Mouse (Mus musculus): Measurements from ENCODE around the gene Dgkg.

Dgkg gene

DNA sequence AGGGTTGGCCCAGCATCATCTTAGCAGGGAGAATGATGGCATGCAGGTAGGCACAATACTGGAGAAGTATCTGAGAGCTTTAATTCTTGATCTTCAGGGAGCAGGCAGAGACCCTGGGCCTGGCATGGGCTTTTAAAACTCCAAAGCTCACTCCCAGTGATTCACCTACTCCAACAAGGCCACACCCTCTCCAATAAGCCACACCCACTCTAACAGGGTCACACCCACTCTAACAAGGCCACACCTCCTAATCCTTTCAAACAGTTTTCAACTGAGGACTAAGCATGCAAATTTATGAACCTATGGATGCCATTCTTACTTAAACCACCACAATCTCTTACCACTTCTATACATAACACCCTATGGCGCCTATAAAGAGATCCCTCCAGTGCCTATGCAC, 11.8 kb downstream of the Dgkg start:
- no peak for DNase-seq (ENCODE audit: low read depth, low spot score)

DNA sequence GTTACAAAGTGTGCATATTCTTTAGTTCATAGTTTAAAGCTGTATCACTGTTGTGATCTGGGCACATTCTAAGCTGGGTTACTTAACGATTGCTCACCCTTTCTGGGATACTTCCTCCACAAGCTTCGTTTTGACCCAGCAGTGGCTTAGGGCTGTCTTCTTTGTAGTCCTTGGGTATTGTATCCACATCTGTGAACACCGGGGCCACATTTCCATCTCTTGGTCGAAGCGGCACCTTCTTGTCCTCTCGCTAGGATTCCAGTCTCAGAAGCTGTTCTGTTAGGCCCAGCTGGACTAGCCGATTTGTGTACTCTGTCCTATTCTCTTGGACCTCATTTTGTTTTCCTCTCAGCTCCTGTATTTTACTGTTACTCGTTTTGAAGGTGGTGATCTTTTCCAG, 13.6 kb downstream of the Dgkg start:
- no peak for DNase-seq (ENCODE audit: low read depth, low spot score)

DNA sequence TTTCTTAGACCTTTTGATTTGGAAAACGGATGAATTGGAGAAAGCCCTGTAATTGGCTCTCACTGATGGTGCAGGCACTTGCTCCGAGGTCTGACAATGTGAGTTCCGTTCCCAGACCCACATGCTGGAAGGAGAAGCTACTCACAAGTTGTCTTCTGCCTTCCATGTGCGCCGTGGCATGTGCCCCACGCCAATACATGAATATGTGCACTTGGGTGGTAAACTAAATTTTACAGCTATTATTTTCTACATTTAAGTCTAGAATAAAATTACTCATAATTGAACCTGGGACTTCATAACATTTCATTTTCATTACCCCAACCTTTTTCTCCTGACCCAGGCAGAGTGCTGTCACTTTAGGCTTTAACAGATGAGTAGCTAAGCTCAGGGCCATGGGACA, 14.1 kb downstream of the Dgkg start:
- DNase-seq (ENCODE audit: low read depth, low spot score), result no peak

DNA sequence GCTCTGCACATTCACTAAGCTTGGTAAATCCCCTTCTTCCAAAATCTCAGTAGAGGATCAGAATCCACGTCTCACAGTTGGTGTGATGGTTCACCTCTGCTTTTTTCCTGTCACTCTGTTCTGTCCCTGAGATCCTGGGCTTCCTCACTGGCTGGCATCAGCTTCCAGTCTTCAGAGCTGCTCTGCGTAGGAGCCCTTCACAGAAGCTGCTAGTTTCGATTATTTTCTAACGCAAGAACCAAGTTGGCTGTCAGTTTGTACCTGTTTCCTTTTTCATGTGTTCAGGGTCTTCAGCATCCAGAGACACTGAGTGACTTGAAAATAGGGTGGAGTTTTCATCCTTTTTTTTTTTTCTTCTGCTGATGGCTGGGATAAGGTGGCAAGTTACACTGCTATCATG, 15.0 kb downstream of the Dgkg start:
- no peak for DNase-seq (ENCODE audit: low read depth, low spot score)

DNA sequence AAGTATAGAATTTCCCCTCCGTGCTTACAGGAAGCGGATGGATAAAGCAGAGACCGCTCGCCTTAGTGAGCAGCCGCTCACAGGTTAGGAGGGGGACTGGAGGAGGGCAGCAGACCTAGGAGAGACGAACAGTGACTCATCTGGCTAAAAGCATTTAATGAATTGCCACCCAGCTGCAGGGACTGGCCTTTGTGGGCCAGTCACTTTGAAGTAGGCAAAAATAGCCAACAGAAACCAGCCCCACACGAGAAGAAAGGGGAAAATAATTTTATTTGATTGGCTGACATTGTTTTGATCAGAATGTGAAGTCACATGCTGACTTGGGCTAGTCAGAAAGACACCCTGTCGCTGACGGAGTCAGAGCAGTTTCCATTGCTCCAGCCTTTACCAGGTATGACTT, 15.4 kb downstream of the Dgkg start:
- no peak for DNase-seq (ENCODE audit: low read depth, low spot score)

DNA sequence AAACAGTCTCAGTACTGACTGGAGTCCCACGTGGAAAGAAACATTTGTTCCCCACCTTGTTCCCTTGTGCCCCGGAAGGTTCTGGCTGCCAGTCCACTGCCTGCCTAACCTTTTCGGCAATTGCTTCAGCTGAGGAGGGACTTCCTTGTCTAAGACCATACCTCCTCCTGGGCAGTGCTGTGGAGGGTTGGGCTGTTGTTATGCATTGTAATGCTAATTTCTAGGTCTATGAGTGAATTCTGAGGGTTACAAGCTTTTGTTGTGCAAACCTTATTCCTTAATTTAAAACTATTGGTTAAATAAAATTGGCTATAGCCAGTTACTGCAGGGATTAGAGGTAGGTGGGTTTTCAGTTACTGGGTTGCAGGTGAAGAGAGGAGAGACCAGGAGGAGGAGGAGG, 19.7 kb downstream of the Dgkg start:
- DNase-seq (ENCODE audit: low read depth, low spot score), result no peak

DNA sequence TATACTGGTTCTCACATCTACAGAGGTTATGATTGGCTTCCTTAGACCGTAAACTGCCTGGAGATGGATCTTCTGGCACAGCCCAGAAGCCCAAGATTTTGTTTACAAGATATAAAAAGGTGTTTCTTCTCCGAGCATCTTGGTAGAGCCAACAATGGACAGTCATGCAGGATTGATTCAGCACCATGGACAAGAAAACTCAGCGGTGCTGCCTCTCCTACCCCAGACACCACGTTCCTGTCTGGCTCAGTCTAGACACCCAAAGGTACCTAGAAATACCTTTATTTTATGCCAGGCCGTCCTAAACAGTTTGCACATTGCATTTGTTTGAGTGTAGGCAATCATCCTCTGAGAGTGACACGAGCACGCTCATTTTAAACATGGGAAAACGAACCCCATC, 21.3 kb downstream of the Dgkg start:
- DNase-seq (ENCODE audit: low read depth, low spot score), result no peak

DNA sequence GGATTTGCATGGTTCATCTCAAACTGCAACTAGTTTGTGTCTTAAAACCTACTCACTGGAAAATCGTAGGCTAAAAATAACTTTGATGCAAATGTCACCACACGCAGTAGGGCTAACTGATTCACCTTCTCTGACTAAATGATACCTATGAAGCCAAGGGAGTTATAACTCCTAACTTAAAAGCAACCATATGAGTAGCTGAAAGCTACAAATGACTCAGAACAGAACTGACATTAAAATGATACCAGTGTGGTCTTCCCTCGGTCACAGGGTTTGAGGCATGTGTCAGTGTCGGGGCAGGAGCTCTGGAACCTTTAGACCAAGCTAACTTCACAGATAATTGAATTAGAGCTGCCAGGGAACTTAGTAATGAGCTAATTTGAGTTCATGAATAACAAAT, 24.0 kb downstream of the Dgkg start:
- no peak for DNase-seq (ENCODE audit: low read depth, low spot score)

DNA sequence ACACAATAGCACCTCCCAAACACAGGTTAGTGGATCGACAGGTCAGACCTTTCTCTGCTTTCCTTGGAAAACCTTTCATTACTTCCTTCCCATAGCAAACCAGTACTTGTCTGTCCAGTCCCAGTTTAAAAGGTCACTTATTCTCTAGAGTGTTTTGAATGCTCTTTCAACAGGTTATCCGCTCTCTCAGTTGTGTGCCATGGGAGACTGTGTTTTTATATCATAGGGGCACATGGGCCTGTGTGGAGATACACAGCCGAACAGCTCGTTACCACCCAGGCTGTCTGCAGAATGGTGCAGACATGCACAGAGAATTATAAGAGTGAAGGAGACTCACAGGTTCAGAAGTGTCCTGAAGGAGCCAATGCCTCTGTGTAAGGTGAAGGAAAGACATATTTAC, 26.7 kb downstream of the Dgkg start:
- DNase-seq (ENCODE audit: low read depth, low spot score), result no peak

DNA sequence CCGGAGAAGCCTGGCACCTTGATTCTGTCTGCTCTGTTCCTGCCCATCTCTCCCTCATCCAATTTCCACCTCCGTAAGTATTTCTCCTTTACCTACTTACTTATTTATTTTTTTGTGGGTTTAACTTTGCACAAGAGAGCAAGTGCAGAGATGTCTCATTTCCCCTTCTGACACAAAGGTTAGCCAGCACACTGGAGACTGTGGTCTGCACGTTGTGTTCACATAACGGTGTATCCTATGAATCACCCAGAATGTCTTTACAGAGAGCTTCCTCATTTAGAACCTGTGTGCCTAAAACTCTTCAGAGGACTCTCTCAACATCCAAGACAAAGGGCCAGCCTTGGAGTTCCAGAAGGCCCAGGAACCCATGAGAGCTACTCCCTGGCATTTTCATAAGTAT, 27.1 kb downstream of the Dgkg start:
- DNase-seq (ENCODE audit: low read depth, low spot score), result no peak

DNA sequence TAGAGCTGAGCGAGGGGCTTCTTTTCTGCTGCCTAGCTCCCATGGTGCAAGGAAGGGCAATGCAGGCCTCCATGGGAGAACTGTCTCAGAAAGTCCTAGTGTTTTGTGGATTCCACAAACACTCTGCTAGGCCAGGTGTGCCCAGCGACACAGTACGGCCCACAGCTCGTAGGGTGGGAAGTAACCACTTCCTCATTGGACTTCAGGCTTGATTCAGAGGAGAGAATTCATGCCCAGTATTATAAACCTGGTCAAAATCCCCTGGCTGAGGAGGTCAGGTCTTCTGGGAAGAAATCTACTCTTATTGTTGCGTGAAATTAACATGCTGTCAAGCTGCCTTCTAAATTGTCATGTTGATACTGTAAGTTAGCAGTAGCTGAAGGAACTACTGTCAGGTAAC, 31.0 kb downstream of the Dgkg start:
- DNase-seq (ENCODE audit: low read depth, low spot score), result no peak

DNA sequence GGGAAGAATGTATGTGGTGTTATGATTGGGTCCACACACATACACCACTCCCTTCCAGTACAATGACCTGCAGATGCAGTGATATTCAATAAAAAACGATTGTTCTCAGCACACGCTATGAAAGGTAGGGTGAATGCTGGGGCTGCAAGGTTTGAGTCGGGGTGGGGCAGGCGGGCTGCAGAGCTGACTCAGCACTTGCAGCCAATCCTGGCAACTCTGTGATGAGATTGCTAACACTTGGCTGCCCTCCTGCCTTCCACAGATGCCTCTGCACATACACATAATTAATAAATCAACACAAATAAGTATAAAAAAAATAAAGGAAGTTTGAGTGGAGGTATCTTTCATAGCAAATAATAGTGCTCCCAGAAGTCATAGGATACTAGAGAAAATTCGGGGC, 31.6 kb downstream of the Dgkg start:
- no peak for DNase-seq (ENCODE audit: low read depth, low spot score)

DNA sequence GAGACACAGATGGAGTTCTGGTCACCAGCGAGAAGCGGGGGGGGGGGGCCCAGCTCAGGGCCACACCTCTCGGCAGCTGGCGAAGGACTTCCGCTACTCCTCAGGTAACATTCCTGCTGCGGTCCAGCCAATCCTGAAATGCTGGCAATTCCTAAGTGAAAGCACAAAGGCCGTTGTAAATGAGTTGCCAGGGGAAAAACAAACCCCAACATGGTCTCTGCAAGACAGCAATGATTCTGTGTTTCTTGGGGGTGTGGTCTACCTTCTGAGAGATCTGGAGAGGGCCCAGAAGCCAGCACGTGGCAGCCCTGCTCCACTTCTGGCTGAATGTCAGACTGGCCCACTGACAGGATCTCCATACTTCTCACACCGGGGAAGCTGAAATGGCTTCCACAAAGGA, 34.7 kb downstream of the Dgkg start:
- no peak for DNase-seq (ENCODE audit: low read depth, low spot score)

DNA sequence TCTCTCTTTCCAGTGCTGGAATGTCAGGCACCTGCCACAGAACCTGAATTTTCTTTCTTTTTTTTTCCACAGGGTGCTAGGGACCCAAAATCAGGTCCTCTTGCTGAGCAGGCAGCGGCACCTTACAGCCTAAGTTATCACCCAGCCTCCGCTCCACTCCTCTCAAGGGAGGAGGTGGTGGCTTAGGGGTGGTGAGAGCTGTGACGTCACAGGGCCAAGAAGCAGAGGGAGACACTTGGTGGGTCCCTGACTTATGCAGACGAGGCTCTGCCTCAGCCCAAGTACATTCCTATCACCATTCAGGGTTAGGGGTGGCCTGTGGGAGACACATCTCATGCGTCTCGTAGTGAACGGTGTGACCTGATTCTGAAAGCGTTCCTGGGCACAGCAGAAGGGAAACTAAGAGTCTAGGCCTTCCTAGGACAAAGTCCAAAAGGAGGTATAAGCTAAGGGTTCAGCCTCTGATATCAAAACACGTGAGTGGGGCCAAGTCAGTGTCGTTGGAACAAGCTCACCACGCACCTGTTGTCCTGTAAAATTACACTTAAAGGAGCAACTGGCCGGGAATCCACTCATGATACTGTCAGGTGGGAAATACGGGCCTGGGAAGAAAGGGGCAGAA, 35.6 kb downstream of the Dgkg start:
- no peak for DNase-seq (ENCODE audit: low read depth, low spot score)

DNA sequence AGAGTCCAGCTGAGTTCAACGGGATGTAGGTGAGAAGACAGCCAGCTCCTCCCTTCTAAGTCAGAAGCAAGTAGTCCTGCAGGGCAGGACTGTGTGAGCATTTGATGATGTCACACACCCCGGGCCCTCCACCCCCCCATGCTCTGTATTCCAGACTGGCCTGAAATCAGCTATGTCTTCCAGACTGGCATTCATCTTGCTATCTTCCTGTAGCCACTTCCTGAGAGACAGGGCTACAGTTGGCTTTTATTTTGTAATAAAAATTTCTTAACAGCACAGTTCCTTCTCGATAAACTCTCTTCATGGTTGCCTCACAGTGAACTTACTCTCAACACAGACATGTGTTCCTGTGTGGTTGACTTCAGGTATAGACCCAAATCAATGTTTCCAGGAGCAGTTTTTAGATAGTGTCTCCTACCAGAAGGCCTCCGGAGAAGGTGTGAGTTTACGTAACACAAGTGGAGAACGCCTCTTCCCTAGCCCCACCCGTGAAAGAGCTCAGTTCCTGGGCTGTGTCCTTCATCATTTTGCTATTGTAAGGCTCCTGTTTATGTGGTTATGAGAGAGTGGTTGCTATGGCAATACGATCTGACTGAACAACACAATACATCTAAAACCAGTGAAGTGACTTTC, 38.5 kb downstream of the Dgkg start:
- no peak for DNase-seq (ENCODE audit: low read depth, low spot score)

DNA sequence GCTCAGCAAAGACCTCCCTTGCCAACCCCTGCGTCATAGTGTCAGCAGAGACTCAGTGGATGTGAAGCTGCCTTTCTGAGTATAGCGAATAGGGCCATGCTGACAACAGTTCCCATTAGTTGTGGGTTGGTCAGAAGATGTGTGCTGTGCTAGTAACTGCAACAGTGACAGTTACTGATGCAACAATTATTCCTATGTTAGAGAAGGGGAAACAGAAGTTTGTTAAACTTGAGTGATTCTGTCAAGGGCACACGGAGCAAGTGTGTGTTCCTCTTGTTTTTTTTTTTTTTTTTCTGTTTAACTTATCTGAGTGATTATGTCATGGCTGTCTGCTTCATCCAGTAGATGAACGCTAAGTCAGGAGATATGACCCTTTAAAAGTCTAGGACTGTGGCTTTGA, 41.2 kb downstream of the Dgkg start:
- DNase-seq (ENCODE audit: low read depth, low spot score), result no peak

DNA sequence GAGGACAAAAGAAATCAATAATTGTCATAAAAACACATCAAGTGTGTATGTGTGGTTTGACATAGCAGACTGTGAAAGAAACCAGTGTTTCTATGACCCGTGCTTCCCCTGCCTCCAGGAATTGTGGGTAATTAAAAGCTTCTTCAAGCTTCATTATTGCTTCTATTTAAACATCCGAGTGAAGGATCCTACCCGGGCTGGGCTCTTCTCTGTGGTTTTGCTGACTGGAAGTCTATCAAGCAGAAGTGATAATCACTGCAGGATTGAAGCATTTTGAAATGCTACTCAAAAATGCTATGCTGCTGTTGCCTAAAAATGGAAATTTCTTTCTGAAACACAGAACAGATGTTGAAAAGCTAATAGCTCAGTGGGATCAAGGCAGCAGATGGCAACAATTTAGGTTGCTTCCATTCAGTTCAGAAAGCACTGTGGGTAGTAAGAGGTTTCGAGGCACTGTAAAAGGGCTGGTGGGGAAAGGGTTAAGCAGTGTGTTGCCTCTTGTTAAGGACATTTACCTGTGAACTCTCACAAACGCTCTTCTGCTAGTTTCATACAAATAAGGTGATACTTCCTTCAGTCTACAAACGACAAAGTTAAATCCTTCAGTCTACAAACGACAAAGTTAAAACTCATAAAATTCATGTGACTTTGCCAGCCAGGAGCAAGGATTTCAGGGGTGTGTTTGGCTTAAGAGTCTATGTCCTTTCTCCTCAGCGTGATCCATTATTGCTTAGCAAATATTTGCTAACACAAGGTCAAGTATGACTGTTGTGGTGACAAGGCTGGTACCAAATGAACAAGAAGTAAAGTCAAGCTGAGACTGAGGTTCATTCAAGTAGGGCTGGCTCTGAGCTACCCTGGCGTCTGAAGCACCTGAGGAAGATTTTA, 43.6 kb downstream of the Dgkg start:
- no peak for DNase-seq (ENCODE audit: low read depth, low spot score)

DNA sequence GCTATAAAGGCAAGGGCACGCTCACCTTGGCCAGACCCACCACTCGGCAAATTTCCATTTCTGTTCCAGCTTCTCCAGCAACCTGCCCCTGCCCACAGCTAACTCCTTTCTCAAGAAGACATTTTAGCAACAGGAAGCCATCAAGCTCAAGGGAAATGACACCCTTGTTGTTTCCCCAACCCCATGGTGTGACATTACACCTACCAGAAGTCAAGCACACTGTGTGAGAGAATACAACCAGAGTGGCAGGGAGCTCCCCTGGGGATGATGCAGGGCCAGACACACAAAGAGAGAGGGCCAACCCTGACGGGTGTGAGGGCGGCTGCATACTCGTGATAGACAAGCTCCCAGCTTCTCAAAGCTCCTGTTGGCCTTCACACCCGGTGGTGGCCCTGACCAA, 49.0 kb downstream of the Dgkg start:
- no peak for DNase-seq (ENCODE audit: low read depth, low spot score)

DNA sequence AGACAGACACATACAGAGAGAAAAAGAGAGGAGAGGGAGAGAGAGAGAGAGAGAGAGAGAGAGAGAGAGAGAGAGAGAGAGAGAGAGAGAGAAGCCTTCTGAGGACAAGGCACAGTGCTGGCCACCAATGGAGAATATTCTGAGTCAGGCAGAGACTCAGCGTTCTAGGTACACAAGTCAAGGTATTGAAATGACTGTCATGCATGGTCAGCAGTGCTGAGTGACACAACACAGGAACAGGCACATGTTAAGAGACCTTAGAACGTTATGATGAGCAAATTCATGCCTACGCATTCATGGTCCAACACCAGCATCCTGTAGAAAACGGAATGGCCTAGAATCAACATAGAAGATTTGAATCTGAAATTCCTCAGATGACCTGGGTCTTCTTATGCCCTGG, 50.0 kb downstream of the Dgkg start:
- no peak for DNase-seq (ENCODE audit: low read depth, low spot score)

DNA sequence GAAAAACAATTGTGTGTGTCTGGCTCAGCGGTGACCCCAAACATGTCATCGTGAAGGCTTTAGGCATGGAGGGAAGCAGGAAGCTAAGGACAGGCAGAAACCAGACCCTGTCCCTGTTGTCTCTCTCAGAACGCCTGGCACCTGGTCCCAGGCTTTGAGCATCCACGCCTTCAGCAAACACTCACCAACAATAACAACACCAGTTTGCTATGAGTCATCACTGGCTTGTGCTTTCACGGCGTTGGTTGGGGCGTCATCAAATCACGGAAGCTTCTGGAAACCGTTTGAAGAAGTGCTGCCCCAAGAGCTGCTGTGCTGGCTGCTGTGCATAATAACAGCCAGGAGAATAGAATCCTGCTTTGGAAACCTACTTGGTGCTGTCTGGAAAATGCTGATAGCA, 54.6 kb downstream of the Dgkg start:
- no peak for DNase-seq (ENCODE audit: low read depth, low spot score)

DNA sequence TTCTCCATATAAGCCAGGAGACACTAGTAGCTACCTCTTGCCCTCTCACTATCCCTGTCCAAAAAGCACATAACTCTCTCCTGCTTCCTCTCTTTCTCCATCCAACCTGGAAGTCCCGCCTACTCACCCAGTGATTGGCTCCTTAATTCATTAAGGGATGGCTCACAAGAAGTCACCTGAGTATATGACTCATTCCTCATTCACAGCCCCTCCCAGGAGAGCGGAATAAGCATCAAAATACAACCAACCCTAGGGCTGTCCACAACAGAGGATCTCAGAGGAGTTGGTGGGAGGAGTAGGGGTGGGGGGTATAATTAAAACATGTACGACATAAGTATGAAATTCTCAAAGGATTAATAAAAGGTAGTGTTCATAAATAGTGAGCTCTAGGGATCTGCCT, 55.3 kb downstream of the Dgkg start:
- DNase-seq (ENCODE audit: low read depth, low spot score), result no peak

DNA sequence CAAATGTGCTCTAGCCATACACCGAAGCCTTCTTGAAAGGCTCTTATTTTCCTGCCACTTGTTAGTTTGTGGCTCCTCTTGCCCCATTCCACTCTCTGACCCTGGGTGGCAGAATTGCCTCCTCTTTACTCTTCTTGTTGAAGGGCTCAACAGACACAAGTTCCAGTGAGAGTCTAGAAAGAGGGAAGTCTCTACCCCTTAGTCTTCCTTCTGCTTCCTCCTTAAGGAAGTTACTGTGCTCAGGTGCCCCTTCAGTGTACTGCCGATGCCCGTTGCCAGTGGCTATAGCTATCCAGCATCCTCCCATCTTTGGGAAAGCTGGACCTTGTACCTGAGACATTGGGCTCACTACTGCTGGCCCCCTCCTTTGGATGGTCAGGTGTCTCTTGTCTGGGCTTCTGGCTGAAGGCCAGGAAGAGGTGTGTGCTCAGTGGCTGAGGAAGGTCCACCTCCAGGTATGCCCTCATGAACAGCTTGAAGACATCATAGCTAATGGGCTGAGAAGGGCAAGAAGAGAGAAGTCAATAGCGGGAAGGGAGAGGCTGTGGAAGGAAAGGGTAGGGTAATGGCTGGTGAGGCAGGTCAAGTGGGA, 56.8 kb downstream of the Dgkg start:
- DNase-seq (ENCODE audit: low read depth, low spot score), result no peak

DNA sequence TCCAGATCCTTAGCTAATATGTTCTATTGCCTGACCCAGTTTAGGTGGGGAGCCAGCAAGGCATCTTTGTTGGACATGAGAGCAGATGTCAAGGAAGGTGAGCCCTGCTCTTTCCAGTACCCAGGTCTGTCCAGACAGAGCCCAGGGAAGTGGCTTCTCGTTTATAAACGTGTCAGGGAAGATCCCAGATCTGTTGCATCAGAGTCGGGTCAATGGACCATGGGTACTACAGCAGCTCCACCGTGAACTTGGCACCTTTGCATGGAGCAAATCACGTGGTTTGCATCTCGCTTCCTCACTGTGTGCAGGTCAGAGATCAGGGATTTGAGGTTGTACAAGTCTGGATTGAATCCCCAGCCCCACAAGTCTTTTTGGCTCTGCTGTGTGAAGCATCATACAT, 58.3 kb downstream of the Dgkg start:
- no peak for DNase-seq (ENCODE audit: low read depth, low spot score)

Data from retina, adult 2 months (tissue).